ENCODE assay signal across 16 mouse cellular contexts in the genomic region with DNA sequence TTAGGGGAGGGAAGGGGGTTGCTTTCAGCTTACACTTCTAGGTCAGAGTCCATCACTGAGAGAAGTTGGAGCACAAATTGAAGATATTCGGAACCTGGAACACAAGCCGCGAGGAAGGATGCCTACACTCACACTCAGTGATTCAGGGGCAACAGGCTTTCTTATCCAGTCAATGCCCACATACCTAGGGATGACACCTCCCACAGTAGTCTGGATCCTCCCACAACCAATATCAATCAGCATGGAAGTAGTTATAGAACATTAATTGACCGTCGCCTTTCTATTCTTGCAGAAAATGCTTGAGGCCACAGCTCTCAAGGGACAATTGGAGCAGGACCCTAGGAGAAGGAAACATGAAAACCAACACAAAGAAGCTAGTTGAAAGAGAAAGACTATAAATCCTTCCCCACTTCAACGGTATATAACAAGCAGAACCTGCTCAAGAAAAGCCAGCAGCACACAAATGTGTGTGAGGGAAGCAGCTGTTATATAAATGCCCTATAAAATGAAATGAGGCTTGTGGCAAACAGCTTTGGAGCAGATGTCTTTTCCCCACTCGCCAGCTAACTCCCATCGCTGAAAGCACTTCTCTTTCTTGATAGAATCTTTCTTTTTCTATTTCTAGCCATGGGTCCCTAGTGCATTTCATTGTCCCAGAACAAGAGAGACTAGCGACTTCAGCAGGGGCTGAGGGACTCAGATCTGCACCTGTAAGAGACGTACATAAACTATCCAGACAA.
DNase-seq lines count a peak whose midpoint lies in the region; ATAC-seq lines count a peak whose summit lies in the region.
"Had no signal": no experiment of that assay in that cellular context is flagged by ENCODE, and none has a peak within 500 bp of the region (broad histone marks: within the 10 kb centered on the region; RNA-seq: fewer than 3 reads in every experiment).

No protein-coding gene starts in this region.

- no peaks in the 10 kb centered on the region for H3K9me3 ChIP-seq in neural tube, embryonic 11.5 days (ENCODE audit: control insufficient read depth, low read length)
- H3K9me3 ChIP-seq: heart, embryonic 12.5 days; midbrain, embryonic 12.5 days; stomach, embryonic 15.5 days had no signal

- H3K27me3 ChIP-seq in neural tube, embryonic 11.5 days (ENCODE audit: control insufficient read depth, insufficient read depth, low read length) = no peaks in the 10 kb centered on the region
- H3K27me3 ChIP-seq: CH12.LX; heart, embryonic 12.5 days; midbrain, embryonic 12.5 days; stomach, embryonic 15.5 days had no signal

- ATAC-seq in neural tube, embryonic 11.5 days (ENCODE audit: insufficient read depth, low FRiP score, low TSS enrichment) = peak; percentile 91
- ATAC-seq: Patski had no signal

- H3K27ac ChIP-seq in neural tube, embryonic 11.5 days (ENCODE audit: low read depth, low read length) = peak overlapping the region; percentile 56; the same call in 1 of the 2 replicates
- H3K27ac ChIP-seq: liver, embryonic 14.5 days; midbrain, embryonic 12.5 days; stomach, embryonic 15.5 days had no signal

- H3K4me1 ChIP-seq in neural tube, embryonic 11.5 days (ENCODE audit: control insufficient read depth, insufficient read depth, low read length) = no peaks in the 10 kb centered on the region
- H3K4me1 ChIP-seq: heart, embryonic 12.5 days; midbrain, embryonic 12.5 days; stomach, embryonic 15.5 days had no signal

- no peak overlapping the region for H3K4me3 ChIP-seq in neural tube, embryonic 11.5 days (ENCODE audit: low read depth, low read length)
- H3K4me3 ChIP-seq: heart, embryonic 12.5 days; midbrain, embryonic 12.5 days; stomach, embryonic 15.5 days had no signal

- no peak overlapping the region for H3K4me2 ChIP-seq in neural tube, embryonic 11.5 days (ENCODE audit: low read depth)
- H3K4me2 ChIP-seq: heart, embryonic 12.5 days; midbrain, embryonic 12.5 days; stomach, embryonic 15.5 days had no signal

- 48% methylated on average over 10 of the region's 10 CpGs for WGBS in neural tube, embryonic 11.5 days

- no peaks in the 10 kb centered on the region for H3K36me3 ChIP-seq in neural tube, embryonic 11.5 days (ENCODE audit: control insufficient read depth, insufficient read depth, low read length)
- H3K36me3 ChIP-seq: heart, embryonic 12.5 days; midbrain, embryonic 12.5 days; stomach, embryonic 15.5 days had no signal

- intact Hi-C loops in left cerebral cortex, postnatal 14 days (cut with DNase I) = no loop called here

- peak; percentile 12 for DNase-seq in neural tube, embryonic 11.5 days (ENCODE audit: low spot score)
- DNase-seq in neural tube, embryonic 10.5 days (ENCODE audit: extremely low spot score, low spot score) = no peak
- peak; percentile 17 to 66 for DNase-seq in frontal cortex, postnatal 36 days (ENCODE audit: low spot score in 2 of 2)
- DNase-seq in left cerebral cortex, postnatal 14 days (ENCODE audit: low spot score in 2 of 2) = peak; percentile 9 to 51
- DNase-seq in right cerebral cortex, postnatal 36 days (ENCODE audit: low spot score in 2 of 2) = peak; percentile 29 to 66
- no peak for DNase-seq in urinary bladder, postnatal 4 days (ENCODE audit: low spot score in 2 of 2)
- DNase-seq in urinary bladder, postnatal 25 days (ENCODE audit: low spot score) = no peak
- DNase-seq: cerebellum, postnatal 25 days; gastrocnemius, postnatal 10 days; kidney, adult 18-20 months had no signal

- no peak overlapping the region for H3K9ac ChIP-seq in neural tube, embryonic 11.5 days (ENCODE audit: low read length)
- H3K9ac ChIP-seq: heart, embryonic 12.5 days; liver, embryonic 14.5 days; midbrain, embryonic 12.5 days; stomach, embryonic 15.5 days had no signal

Comparison
In these comparisons a context has a peak if more than half of its experiments do, and no peak if none do; other contexts are left out.
1. DNase-seq: peak in neural tube, embryonic 11.5 days (single experiment), frontal cortex, postnatal 36 days (2 of 2), left cerebral cortex, postnatal 14 days (2 of 2) and right cerebral cortex, postnatal 36 days (2 of 2); none in neural tube, embryonic 10.5 days (single experiment), urinary bladder, postnatal 4 days (0 of 2) and urinary bladder, postnatal 25 days (single experiment).